Mouse (Mus musculus) liver, embryonic 14.5 days (tissue): Measurements from ENCODE around the gene Gm28372. TPM values are rescaled to one million over a fixed set of nuclear protein-coding genes. Genes with fewer than 3 reads are reported as not detected.

Experiments used
- ATAC-seq: fragments of 200-750 bp; cut with Nextera tagmentation; 2 replicates; pipeline ENCODE4 v1.8.0; 2017; ENCODE audit warnings: moderate number of reproducible peaks, mild to moderate bottlenecking, moderate library complexity; ENCODE audit not compliant: insufficient read depth
- DNase-seq, 3 experiments: peaks; one replicate each; pipeline ENCODE4 v3.0.0-alpha.2; 2012 to 2013; ENCODE audit warnings: low read depth in 3 of 3, low spot score in 3 of 3
- H3K27ac ChIP-seq: fragments of 300-500 bp; sonication (generic); 2 replicates; pipeline ENCODE4 v1.5.1; 2014; ENCODE audit warnings: moderate library complexity, mild to moderate bottlenecking, control low read depth, inconsistent platforms
- H3K27me3 ChIP-seq: fragments of 300-500 bp; sonication (generic); 2 replicates; pipeline ENCODE4 v1.6.1; 2014; ENCODE audit warnings: mild to moderate bottlenecking, low read length, moderate library complexity; ENCODE audit not compliant: control insufficient read depth, insufficient read depth
- H3K36me3 ChIP-seq: fragments of 300-500 bp; sonication (generic); replicated peaks from 2 replicates; pipeline ENCODE4 v1.6.1; 2014; ENCODE audit warnings: low read depth; ENCODE audit not compliant: control insufficient read depth, insufficient read depth
- H3K4me1 ChIP-seq, 2 experiments: fragments of 200-500 bp in 1 of 2; fragments of 300-500 bp in 1 of 2; sonication (generic) in 1 of 2; replicated peaks; 2 replicates each; pipeline ENCODE4 v1.6.1; 2012 to 2014; ENCODE audit warnings: antibody characterized with exemption in 1 of 2, inconsistent platforms in 1 of 2, low read length in 1 of 2; ENCODE audit not compliant: control insufficient read depth in 2 of 2, insufficient read depth in 2 of 2
- H3K4me2 ChIP-seq: fragments of 300-500 bp; sonication (generic); 2 replicates; pipeline ENCODE4 v1.6.1; 2014; ENCODE audit warnings: low read depth, mild to moderate bottlenecking, control low read depth, moderate library complexity
- H3K4me3 ChIP-seq, 2 experiments: fragments of 200-500 bp in 1 of 2; fragments of 300-500 bp in 1 of 2; sonication (generic) in 1 of 2; 2 replicates each; pipeline ENCODE4 v1.5.1; 2012 to 2014; ENCODE audit warnings: low read depth in 2 of 2, low read length in 2 of 2, mild to moderate bottlenecking in 2 of 2, control low read depth in 1 of 2, inconsistent platforms in 1 of 2, moderate library complexity in 1 of 2; ENCODE audit not compliant: insufficient read depth in 1 of 2
- H3K9ac ChIP-seq: fragments of 300-500 bp; sonication (generic); replicated peaks from 2 replicates; pipeline ENCODE4 v1.6.1; 2014; ENCODE audit warnings: mild to moderate bottlenecking, control low read depth, moderate library complexity
- H3K9me3 ChIP-seq: fragments of 300-500 bp; sonication (generic); 2 replicates; pipeline ENCODE4 v1.6.1; 2016; ENCODE audit warnings: low read length, mixed read lengths; ENCODE audit not compliant: control insufficient read depth
- CTCF ChIP-seq: IDR thresholded peaks from 2 replicates; pipeline ENCODE4 v1.5.1; 2016; ENCODE audit warnings: antibody characterized with exemption, low read depth, control low read depth
- EP300 ChIP-seq: IDR thresholded peaks from 2 replicates; pipeline ENCODE4 v1.6.1; 2016; ENCODE audit warnings: antibody characterized with exemption, low read depth
- WGBS: fragments of 180-500 bp; shearing (Covaris S2); extraction: QIAGEN DNeasy Blood & Tissue Kit; methylation state at CpG from one replicate; pipeline ENCODE4 v1.1.7; 2014; ENCODE audit not compliant: insufficient replicate concordance; 5-methylcytosine and 5-hydroxymethylcytosine counted together
- polyA plus RNA-seq, 2 experiments: library from polyadenylated mRNA; depleted of rRNA in 1 of 2; stranded (reverse) in 1 of 2; unstranded in 1 of 2; fragments of >200 nt; fragmentation: Nextera tagmentation in 1 of 2; extraction: Ambion mirVana in 1 of 2; gene quantifications; 2 replicates each; pipeline versions ENCODE4 v1.2.1 to v1.2.3; 2012 to 2014

The Gm28372 gene
- polyA plus RNA-seq, 2 experiments: not detected

GRCm38 (mm10) chr2:130388796-130389195 lies 16.2 kb upstream of the Gm28372 start:
- Histone ChIP-seq H3K4me3 (no peak overlapping the region), H3K9me3 (no peaks in the 10 kb centered on the region), H3K4me2 (no peak overlapping the region), H3K9ac (no peak overlapping the region), H3K4me1 (no peaks in the 10 kb centered on the region), H3K27ac (no peak overlapping the region), H3K27me3 (no peaks in the 10 kb centered on the region), H3K36me3 (no peaks in the 10 kb centered on the region)
- ATAC-seq (no peak), DNase-seq (no peak)
- TF ChIP-seq EP300 (no peak), CTCF (peak; percentile 37; the same call in 1 of the 2 replicates)
- 54% methylated on average over 2 of the region's 2 CpGs for WGBS

GRCm38 (mm10) chr2:130390993-130391625 lies 13.9 kb upstream of the Gm28372 start:
- Histone ChIP-seq H3K4me1 (no peaks in the 10 kb centered on the region), H3K9me3 (no peaks in the 10 kb centered on the region), H3K4me3 (no peak overlapping the region), H3K27ac (no peak overlapping the region), H3K9ac (no peak overlapping the region), H3K4me2 (no peak overlapping the region), H3K27me3 (peaks cover 3% of the 10 kb centered on the region; the same call in 1 of the 2 replicates), H3K36me3 (no peaks in the 10 kb centered on the region)
- 64% methylated on average over 11 of the region's 11 CpGs for WGBS
- ATAC-seq (no peak), DNase-seq (no peak)
- TF ChIP-seq EP300 (no peak), CTCF (no peak)

DNA sequence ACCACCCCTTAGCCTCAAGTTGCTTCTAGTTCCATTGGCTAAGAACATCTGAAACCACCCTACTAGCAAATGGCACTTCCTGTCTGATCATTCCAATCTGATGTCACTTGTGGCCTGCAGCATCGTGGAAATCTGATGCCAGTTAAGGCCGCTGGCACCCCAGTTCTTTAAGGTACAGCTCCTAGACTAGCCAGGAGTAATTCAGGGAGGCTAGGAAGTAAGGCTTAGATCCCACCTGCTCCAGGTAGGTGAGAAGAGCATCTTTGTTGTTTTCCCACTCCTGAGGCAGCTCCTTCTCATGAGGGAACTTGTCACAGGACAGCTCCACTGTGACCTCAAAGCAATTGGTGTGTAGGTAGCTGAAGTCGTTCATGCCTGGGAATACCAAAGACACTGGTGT lies 12.2 kb upstream of the Gm28372 start:
- Histone ChIP-seq H3K9ac (no peak overlapping the region), H3K36me3 (no peaks in the 10 kb centered on the region), H3K27ac (no peak overlapping the region), H3K4me3 (no peak overlapping the region), H3K27me3 (peaks cover 14% of the 10 kb centered on the region), H3K4me1 (no peaks in the 10 kb centered on the region), H3K9me3 (no peaks in the 10 kb centered on the region), H3K4me2 (no peak overlapping the region)
- ATAC-seq: no peak
- 65% methylated on average over 3 of the region's 3 CpGs for WGBS
- DNase-seq: no peak
- TF ChIP-seq CTCF (no peak), EP300 (no peak)

DNA sequence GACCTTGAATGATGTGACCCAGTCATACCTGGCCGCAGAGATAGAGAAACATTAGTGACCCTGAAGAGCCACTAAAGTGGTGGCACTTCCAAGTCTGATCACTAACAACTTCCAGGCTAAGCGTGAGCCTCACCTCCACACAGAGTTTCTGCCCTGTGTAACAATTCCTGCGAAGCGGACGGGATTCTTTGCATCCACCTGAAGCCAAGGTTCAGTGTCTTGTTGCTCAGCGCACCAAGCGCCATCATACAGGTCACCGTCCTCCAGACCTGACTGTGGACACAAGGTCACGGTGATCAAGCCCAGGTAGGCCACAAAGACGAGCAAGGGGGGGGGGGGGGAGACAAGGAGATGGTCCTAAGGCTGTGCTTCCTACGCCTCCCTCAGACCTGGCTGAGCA lies 9.3 kb upstream of the Gm28372 start:
- no peak overlapping the region for H3K27ac ChIP-seq
- peaks cover 21% of the 10 kb centered on the region for H3K27me3 ChIP-seq
- H3K9ac ChIP-seq: no peak overlapping the region
- H3K9me3 ChIP-seq: no peaks in the 10 kb centered on the region
- TF ChIP-seq EP300 (no peak), CTCF (no peak)
- H3K4me2 ChIP-seq: no peak overlapping the region
- no peak overlapping the region for H3K4me3 ChIP-seq
- WGBS: 76% methylated on average over 10 of the region's 11 CpGs
- no peaks in the 10 kb centered on the region for H3K4me1 ChIP-seq
- ATAC-seq (no peak), DNase-seq (no peak)
- no peaks in the 10 kb centered on the region for H3K36me3 ChIP-seq

DNA sequence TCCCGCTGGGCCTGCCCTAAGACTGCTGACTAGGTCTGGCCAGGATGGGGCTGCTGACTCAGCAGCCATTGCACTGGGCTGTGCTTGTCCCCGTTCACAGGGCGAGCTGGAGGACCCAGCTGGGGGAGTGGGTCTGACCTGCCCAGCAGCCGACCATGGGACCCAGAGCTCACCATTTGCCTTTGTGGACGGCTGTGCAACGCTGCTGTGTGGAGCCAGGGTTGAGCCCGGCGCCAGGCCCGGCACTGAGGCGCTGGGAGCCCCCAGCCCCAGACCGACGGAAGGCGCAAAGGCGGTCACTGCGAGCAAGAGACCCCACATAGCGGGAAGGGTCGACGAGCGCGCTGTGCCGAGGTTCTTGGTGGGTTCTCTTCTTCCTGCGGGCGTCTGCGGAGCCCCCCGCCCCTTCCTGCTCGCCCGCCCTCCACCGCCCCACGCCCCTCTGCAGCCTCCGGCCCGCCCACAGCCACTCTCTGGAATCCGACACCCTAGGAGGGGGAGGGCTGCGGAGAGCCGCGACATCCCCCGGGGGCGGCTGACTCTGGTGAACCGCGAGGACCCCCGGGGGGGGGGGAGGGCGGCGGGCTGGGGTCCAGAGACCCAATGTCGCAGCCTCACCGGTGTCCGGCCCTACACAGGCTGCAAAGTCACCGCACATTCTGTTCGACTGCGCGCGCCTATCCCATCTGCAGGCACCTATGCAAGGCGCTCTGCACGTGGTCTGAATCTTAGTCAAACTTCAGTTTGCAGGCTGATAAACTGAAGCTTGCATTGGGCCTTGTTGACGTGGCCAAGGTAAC lies 7.7 kb upstream of the Gm28372 start, which contains the start of gene Cpxm1:
Gene Cpxm1, minus strand, starts transcription at position 389 of the 800 bp plus-strand sequence.
- H3K9me3 ChIP-seq: no peaks in the 10 kb centered on the region
- no peaks in the 10 kb centered on the region for H3K4me1 ChIP-seq
- peak within 1 kb of the TSS; percentile 29 to 46 for H3K4me3 ChIP-seq
- no peak for TF ChIP-seq CTCF
- TF ChIP-seq EP300: no peak
- H3K9ac ChIP-seq: no peak within 1 kb of the TSS
- H3K27me3 ChIP-seq: peaks cover 21% of the 10 kb centered on the region
- 3% methylated on average over 49 of the region's 53 CpGs for WGBS
- DNase-seq (no peak), ATAC-seq (peak; percentile 43; the same call in 1 of the 2 replicates)
- H3K4me2 ChIP-seq: peak within 1 kb of the TSS; percentile 63
- H3K36me3 ChIP-seq: no peaks in the 10 kb centered on the region
- no peak within 1 kb of the TSS for H3K27ac ChIP-seq
